Mouse (Mus musculus): ENCODE data around the gene Casp12. TPM values are rescaled to one million over a fixed set of nuclear protein-coding genes. Genes with fewer than 3 reads are reported as not detected.

The Casp12 gene
- total RNA-seq, 1 experiment from 2014 or later, result 13.9 TPM

Other genes with a start within 250 kb of the Casp12 start
- gene Casp1, start 46.9 kb upstream of the Casp12 start, total RNA-seq (2021), result 3.3 and 3.9 TPM in 2 replicates
- gene Casp4, start 36.6 kb upstream of the Casp12 start, total RNA-seq (2021), result 3.6 and 5.2 TPM in 2 replicates